Mouse (Mus musculus): ENCODE results near the gene Ftsj1. TPM values are rescaled to one million over a fixed set of nuclear protein-coding genes. Genes with fewer than 3 reads are reported as not detected.

The Ftsj1 gene
- polyA plus RNA-seq (2012; rRNA removed; ENCODE audit: low replicate concordance) = 38.1 and 48.9 TPM in 2 replicates

DNA sequence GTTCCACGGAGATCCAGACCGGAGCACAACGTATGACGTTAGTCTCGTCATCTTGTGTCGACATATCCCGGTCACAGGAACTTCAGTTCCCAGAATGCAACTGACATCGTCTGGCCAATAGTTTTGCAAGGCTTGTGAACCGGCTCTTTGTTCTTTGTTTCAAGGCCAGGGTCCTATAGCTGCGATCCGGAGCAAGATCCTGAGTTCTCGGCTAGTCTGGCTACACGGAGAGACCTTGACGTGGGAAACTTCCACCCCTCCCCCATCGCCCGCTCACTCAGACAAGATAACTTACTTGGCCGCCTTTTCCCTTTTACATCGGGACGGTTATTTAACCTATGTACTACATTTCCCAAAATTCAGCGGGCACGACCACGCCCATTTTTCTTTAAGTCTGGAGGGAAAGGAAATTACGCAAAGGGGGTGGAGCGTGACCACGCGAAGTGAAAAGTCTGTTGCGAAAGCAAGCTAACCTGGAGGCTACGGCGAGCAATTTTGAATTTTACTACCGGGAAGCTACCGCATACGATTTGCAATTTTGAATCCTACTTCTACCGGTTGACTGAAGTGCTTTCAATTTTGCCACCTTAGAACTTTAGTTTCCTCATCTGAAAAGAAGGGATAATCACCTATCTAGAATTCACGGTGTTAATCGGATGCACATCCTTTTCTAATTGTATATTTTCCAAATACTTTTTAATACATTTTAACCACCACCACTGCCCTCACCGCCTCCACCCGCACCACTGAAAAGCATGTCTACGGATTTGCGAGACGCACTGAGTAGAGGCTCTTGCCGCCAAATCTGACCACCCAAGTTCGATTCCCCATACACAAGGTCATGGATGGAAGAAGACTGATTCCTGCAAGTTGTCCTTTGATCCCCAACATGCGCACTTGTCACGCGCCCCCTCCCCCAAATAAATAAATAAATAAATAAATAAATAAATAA is at the start of gene Ftsj1:
TSS of gene Ftsj1 (minus strand) at position 73 of the 952 bp plus-strand sequence.

DNA sequence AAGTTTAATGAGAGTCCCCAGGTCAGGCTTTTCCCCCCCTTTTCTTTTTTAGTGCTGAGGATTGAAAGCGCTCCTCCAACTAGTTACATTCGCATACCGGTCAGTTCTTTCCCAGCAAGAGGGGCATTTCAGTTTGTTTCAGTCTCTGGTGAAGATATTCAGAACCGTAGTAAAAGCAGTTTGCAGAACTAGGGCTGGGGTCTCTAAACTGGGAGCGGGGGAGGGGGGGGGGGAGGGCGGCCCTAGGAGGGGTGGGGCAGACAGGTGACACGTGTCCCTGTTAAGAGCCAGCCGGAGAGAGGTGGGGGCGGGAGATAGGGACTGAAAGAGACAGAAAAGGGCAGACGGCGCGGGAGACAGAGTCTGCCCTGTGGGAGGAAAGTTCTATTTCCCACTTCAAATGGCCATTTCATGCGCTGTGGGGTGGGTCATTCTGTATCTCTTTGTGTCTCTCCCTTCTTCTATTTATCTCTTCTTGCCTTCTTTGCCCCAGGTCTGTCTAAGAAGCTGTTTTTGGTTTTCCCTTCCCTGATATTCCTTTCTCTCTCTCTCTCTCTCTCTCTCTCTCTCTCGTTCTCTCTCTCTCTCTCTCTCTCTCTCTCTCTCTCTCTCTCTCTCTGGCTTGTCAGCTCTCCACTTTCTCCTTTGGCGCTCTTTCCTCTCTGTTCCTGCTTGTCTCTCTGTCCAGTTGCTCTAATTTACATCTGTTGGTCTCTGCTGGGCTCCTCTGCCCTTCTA is 19.0 kb upstream of the Ftsj1 start, which contains the start of gene Slc38a5:
TSS of gene Slc38a5 (plus strand) at position 51 of the 738 bp plus-strand sequence.

DNA sequence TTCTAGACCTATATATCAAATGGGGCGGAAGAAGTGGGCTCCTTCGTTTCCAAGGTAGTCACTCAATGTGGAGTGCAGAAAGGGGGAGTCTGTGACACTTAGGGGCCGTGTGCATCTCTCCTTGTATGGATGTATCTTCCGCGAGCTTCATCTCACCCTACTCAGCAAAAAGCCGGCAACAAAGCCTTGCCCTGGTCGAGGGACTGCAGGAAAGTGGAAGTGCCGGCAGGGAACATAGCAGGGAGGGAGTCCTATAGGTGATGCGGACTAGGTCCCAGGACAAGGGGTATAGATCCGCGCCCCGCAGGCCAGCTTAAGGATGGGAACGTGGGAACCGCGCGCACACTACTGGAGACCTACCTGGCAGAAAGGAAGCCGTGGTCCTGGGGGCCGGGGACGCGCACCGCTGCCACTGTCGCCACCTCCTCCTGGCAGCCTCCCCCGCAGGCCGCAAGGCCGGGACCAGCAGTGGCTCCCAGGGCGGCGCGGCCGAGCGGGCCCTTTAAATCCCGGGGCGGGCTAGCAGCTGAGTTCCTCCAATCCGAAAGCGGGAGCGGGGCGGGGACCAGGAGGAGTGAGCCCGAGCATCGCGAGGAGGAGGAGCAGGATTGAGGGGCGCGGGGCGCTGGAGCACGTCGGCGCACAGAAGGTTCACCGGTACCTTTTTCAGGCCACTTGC is 46.1 kb downstream of the Ftsj1 start, which contains the start of gene Porcn:
TSS of gene Porcn (minus strand) at position 511 of the 679 bp plus-strand sequence.

DNA sequence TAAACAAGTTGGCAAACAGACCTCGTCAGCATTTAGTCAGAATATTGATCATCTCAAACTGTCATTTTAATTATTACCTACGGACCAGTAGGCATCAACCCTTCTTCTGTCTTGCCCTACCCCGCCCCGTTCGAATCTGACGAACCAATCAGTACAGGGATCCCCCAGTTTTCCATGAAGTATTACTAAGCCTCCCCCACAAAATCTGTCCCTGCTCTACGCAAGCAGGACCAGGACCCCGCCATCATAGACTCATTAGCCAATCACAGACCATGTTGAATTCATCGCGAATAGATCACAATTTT is 58.8 kb downstream of the Ftsj1 start, which contains the start of gene Ebp:
TSS of gene Ebp (minus strand) at position 94 of the 305 bp plus-strand sequence.

Other genes starting within 250 kb of the Ftsj1 start
- not detected in 2 replicates for gene Glod5, start 233.9 kb downstream of the Ftsj1 start, polyA plus RNA-seq (2012; rRNA removed; ENCODE audit: low replicate concordance)
- 10.4 and 24.1 TPM in 2 replicates for gene Suv39h1, start 177.6 kb downstream of the Ftsj1 start, polyA plus RNA-seq (2012; rRNA removed; ENCODE audit: low replicate concordance)
- 4.9 and 6.4 TPM in 2 replicates for gene Was, start 161.9 kb downstream of the Ftsj1 start, polyA plus RNA-seq (2012; rRNA removed; ENCODE audit: low replicate concordance)
- 84.0 and 125 TPM in 2 replicates for gene Wdr13, start 119.5 kb downstream of the Ftsj1 start, polyA plus RNA-seq (2012; rRNA removed; ENCODE audit: low replicate concordance)
- 78.4 and 136 TPM in 2 replicates for gene Rbm3, start 106.5 kb downstream of the Ftsj1 start, polyA plus RNA-seq (2012; rRNA removed; ENCODE audit: low replicate concordance)
- 15.1 and 22.4 TPM in 2 replicates for gene Tbc1d25, start 76.2 kb downstream of the Ftsj1 start, polyA plus RNA-seq (2012; rRNA removed; ENCODE audit: low replicate concordance)
- 81.3 and 98.9 TPM in 2 replicates for gene Ebp, start 58.9 kb downstream of the Ftsj1 start, polyA plus RNA-seq (2012; rRNA removed; ENCODE audit: low replicate concordance)
- 28.2 and 61.6 TPM in 2 replicates for gene Porcn, start 45.9 kb downstream of the Ftsj1 start, polyA plus RNA-seq (2012; rRNA removed; ENCODE audit: low replicate concordance)
- gene Slc38a5, start 18.7 kb upstream of the Ftsj1 start, polyA plus RNA-seq (2012; rRNA removed; ENCODE audit: low replicate concordance) = 0.62 and 10.9 TPM in 2 replicates
- gene Ssxb10, start 75.0 kb upstream of the Ftsj1 start, polyA plus RNA-seq (2012; rRNA removed; ENCODE audit: low replicate concordance) = not detected in 2 replicates
- not detected in 2 replicates for gene Ssxb9, start 114.6 kb upstream of the Ftsj1 start, polyA plus RNA-seq (2012; rRNA removed; ENCODE audit: low replicate concordance)
- gene Ssxb1, start 160.9 kb upstream of the Ftsj1 start, polyA plus RNA-seq (2012; rRNA removed; ENCODE audit: low replicate concordance) = not detected in 2 replicates
- gene Ssxb2, start 209.3 kb upstream of the Ftsj1 start, polyA plus RNA-seq (2012; rRNA removed; ENCODE audit: low replicate concordance) = not detected in 2 replicates